Mouse (Mus musculus): ENCODE data around the gene Ephb6. TPM values are rescaled to one million over a fixed set of nuclear protein-coding genes. Genes with fewer than 3 reads are reported as not detected.

The Ephb6 gene
- total RNA-seq, 2 experiments from 2014 or later = 131 to 163 TPM

GRCm38 (mm10) chr6:41662320-41662719 lies 57.0 kb downstream of the Ephb6 start:
- no peak for DNase-seq (ENCODE audit: extremely low spot score in 1 of 2, low spot score in 2 of 2)
- intact Hi-C loops (cut with DNase I) = no loop called here

Other genes starting within 250 kb of the Ephb6 start
- gene Prss3, start 227.8 kb upstream of the Ephb6 start, total RNA-seq (2021) = not detected
- not detected for gene Gm5771, start 213.1 kb upstream of the Ephb6 start, total RNA-seq (2021)
- gene Gm10334, start 159.3 kb upstream of the Ephb6 start, total RNA-seq (2021) = under 1 TPM in 1 of 2 experiments, not detected in 1; 0.41 TPM
- not detected for gene Prss1, start 146.6 kb upstream of the Ephb6 start, total RNA-seq (2021)
- gene Prss2, start 83.7 kb upstream of the Ephb6 start, total RNA-seq (2021) = not detected
- 1 to 10 TPM; 1.7 to 2.1 TPM for gene Trpv6, start 30.9 kb downstream of the Ephb6 start, total RNA-seq (2021)
- not detected for gene Trpv5, start 75.3 kb downstream of the Ephb6 start, total RNA-seq (2021)
- not detected for gene Llcfc1, start 78.9 kb downstream of the Ephb6 start, total RNA-seq (2021)
- gene Kel, start 98.9 kb downstream of the Ephb6 start, total RNA-seq (2021) = not detected
- gene Olfr459, start 169.7 kb downstream of the Ephb6 start, total RNA-seq (2021) = not detected
- gene Pip, start 242.1 kb downstream of the Ephb6 start, total RNA-seq (2021) = not detected
- not detected for gene Sval2, start 247.5 kb downstream of the Ephb6 start, total RNA-seq (2021)